Mouse (Mus musculus) small intestine, adult 2 months (tissue): ENCODE data around the gene Fam240a. TPM values are rescaled to one million over a fixed set of nuclear protein-coding genes. Genes with fewer than 3 reads are reported as not detected.

Experiments used
- H3K27ac ChIP-seq: fragments of 200-500 bp; 2 replicates; pipeline ENCODE4 v1.5.1; 2012; ENCODE audit warnings: low read depth, low read length, control low read depth, inconsistent platforms; ENCODE audit not compliant: insufficient read depth
- H3K27me3 ChIP-seq: fragments of 200-500 bp; 2 replicates; pipeline ENCODE4 v1.6.1; 2012; ENCODE audit warnings: mild to moderate bottlenecking, moderate library complexity, low read length, inconsistent platforms; ENCODE audit not compliant: control insufficient read depth, insufficient read depth
- H3K36me3 ChIP-seq: fragments of 200-500 bp; 2 replicates; pipeline ENCODE4 v1.6.1; 2012; ENCODE audit warnings: mild to moderate bottlenecking, low read length, control low read depth, inconsistent platforms; ENCODE audit not compliant: control insufficient read depth, insufficient read depth
- H3K4me1 ChIP-seq: fragments of 200-500 bp; 2 replicates; pipeline ENCODE4 v1.6.1; 2012; ENCODE audit warnings: low read length, inconsistent platforms, mixed read lengths; ENCODE audit not compliant: control insufficient read depth, insufficient read depth, insufficient read length
- H3K4me3 ChIP-seq: fragments of 200-500 bp; 2 replicates; pipeline ENCODE4 v1.5.1; 2012; ENCODE audit warnings: low read depth, mild to moderate bottlenecking, control low read depth, inconsistent platforms, low read length, moderate library complexity
- CTCF ChIP-seq: fragments of 200-500 bp; IDR thresholded peaks from 2 replicates; pipeline ENCODE4 v1.5.1; 2012; ENCODE audit warnings: low read depth, mild to moderate bottlenecking, control low read depth, inconsistent platforms, low read length, moderate library complexity, mixed read lengths; ENCODE audit not compliant: insufficient replicate concordance, insufficient read length; ENCODE audit errors: extremely low read depth
- POLR2A ChIP-seq: fragments of 200-500 bp; IDR thresholded peaks from 2 replicates; pipeline ENCODE4 v1.6.1; 2012; ENCODE audit warnings: low read depth, mild to moderate bottlenecking, control low read depth, inconsistent platforms, low read length, moderate library complexity
- WGBS: fragments of 180-500 bp; shearing (Covaris S2); methylation state at CpG from one replicate; pipeline ENCODE4 v1.1.7; 2018; 5-methylcytosine and 5-hydroxymethylcytosine counted together
- polyA plus RNA-seq: library from polyadenylated mRNA; depleted of rRNA; stranded (reverse); fragments of >200 nt; gene quantifications from 2 replicates; pipeline ENCODE4 v1.2.3, GENCODE M21; 2012

The Fam240a gene
- polyA plus RNA-seq, 1 experiment = not detected

DNA sequence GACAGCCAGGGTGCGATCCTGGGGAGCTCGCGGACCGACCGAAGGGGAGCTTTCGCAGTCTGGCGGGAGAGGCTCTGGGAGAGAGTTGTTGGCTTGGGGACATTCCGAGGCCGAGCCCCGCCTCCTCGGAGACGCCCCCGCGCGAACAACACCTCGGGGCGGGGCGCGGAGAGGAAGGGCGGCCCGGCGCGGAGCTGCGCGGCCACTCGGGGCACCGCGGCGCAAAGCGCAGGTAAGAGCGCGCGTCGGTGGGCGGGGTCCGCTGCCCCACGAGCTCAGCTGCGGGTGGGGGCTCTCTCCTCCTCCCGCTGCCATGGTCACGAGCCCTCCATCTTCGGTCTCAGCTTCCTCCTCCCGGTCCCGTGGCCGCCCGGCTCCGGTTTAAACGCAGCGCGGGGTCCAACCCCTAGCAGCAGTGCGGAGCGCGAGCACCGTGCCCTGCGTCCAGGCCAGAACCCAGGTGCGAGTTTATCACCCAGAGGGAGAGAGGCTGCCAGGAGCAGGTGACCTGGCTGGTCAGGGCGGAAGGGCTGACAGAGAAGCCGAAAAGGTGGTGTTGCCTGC lies 36.6 kb downstream of the Fam240a start, which contains the start of gene Tmie:
Tmie (minus strand) TSS at position 116 of the 564 bp plus-strand sequence.
- H3K27me3 ChIP-seq = no peaks in the 10 kb centered on the region
- no peak for TF ChIP-seq CTCF
- TF ChIP-seq POLR2A = no peak; the same call in 1 of the 2 replicates
- H3K4me1 ChIP-seq = peaks cover 36% of the 10 kb centered on the region
- H3K36me3 ChIP-seq = peaks cover 8% of the 10 kb centered on the region
- H3K27ac ChIP-seq = peak within 1 kb of the TSS; percentile 37
- WGBS = under 1% methylated on average over 57 of the region's 57 CpGs
- H3K4me3 ChIP-seq = peak within 1 kb of the TSS; percentile 84

GRCm38 (mm10) chr9:110879191-110879920 lies 37.3 kb downstream of the Fam240a start, which contains the start of gene Als2cl:
Gene Als2cl, plus strand, starts transcription at chr9:110879870.
- peaks cover 42% of the 10 kb centered on the region for H3K4me1 ChIP-seq
- peaks cover 2% of the 10 kb centered on the region; the same call in 1 of the 2 replicates for H3K36me3 ChIP-seq
- peak within 1 kb of the TSS; percentile 37 for H3K27ac ChIP-seq
- H3K4me3 ChIP-seq = peak within 1 kb of the TSS; percentile 84
- no peaks in the 10 kb centered on the region for H3K27me3 ChIP-seq
- WGBS = 20% methylated on average over 12 of the region's 12 CpGs
- TF ChIP-seq POLR2A = no peak

DNA sequence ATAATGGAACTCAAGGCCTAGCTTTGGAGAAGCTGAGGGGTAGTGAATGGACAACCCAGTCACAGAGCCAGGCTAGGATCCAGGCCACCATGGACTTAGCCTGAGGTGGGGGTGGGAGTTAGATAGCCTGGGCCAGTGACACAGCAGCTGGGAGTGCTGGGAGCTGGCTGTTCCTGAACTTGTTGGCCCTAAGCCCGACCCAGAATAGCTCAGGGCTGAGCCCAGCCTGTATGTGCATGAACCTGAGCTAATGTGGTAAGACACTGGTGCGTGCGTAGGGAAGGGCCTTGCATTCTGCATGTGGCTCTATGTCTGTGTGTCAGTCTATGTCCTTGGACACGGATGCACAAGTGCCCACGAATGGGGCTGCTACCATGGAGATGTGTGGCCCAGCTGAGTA lies 38.8 kb downstream of the Fam240a start:
- H3K27me3 ChIP-seq = peaks cover 3% of the 10 kb centered on the region; the same call in 1 of the 2 replicates
- 60% methylated on average over 5 of the region's 5 CpGs for WGBS
- no peak for TF ChIP-seq CTCF
- no peaks in the 10 kb centered on the region for H3K36me3 ChIP-seq
- H3K27ac ChIP-seq = peak overlapping the region; percentile 46; the same call in 1 of the 2 replicates
- peaks cover 47% of the 10 kb centered on the region for H3K4me1 ChIP-seq
- no peak overlapping the region for H3K4me3 ChIP-seq

- Histone ChIP-seq H3K4me3 (no peak overlapping the region), H3K27me3 (peaks cover 3% of the 10 kb centered on the region; the same call in 1 of the 2 replicates), H3K36me3 (no peaks in the 10 kb centered on the region), H3K27ac (peak overlapping the region; percentile 59; the same call in 1 of the 2 replicates), H3K4me1 (peaks cover 47% of the 10 kb centered on the region)
- TF ChIP-seq CTCF = no peak
- WGBS = 31% methylated on average over 1 of the region's 1 CpGs
These were observed 39.3 kb downstream of the Fam240a start for GRCm38 (mm10) chr9:110877353-110877752.

GRCm38 (mm10) chr9:110875288-110875695 lies 41.4 kb downstream of the Fam240a start:
- Histone ChIP-seq H3K27me3 (peaks cover 3% of the 10 kb centered on the region; the same call in 1 of the 2 replicates), H3K36me3 (no peaks in the 10 kb centered on the region), H3K27ac (peak overlapping the region; percentile 64; the same call in 1 of the 2 replicates), H3K4me3 (no peak overlapping the region), H3K4me1 (peaks cover 39% of the 10 kb centered on the region)
- WGBS = 21% methylated on average over 6 of the region's 6 CpGs
- TF ChIP-seq CTCF (no peak), POLR2A (no peak)

- H3K27me3 ChIP-seq = peaks cover 3% of the 10 kb centered on the region; the same call in 1 of the 2 replicates
- no peak overlapping the region for H3K27ac ChIP-seq
- TF ChIP-seq CTCF = no peak
- TF ChIP-seq POLR2A = no peak
- H3K4me3 ChIP-seq = no peak overlapping the region
- H3K36me3 ChIP-seq = no peaks in the 10 kb centered on the region
- H3K4me1 ChIP-seq = peaks cover 37% of the 10 kb centered on the region
- 47% methylated on average over 3 of the region's 3 CpGs for WGBS
These were observed 41.9 kb downstream of the Fam240a start for GRCm38 (mm10) chr9:110874660-110875191.

DNA sequence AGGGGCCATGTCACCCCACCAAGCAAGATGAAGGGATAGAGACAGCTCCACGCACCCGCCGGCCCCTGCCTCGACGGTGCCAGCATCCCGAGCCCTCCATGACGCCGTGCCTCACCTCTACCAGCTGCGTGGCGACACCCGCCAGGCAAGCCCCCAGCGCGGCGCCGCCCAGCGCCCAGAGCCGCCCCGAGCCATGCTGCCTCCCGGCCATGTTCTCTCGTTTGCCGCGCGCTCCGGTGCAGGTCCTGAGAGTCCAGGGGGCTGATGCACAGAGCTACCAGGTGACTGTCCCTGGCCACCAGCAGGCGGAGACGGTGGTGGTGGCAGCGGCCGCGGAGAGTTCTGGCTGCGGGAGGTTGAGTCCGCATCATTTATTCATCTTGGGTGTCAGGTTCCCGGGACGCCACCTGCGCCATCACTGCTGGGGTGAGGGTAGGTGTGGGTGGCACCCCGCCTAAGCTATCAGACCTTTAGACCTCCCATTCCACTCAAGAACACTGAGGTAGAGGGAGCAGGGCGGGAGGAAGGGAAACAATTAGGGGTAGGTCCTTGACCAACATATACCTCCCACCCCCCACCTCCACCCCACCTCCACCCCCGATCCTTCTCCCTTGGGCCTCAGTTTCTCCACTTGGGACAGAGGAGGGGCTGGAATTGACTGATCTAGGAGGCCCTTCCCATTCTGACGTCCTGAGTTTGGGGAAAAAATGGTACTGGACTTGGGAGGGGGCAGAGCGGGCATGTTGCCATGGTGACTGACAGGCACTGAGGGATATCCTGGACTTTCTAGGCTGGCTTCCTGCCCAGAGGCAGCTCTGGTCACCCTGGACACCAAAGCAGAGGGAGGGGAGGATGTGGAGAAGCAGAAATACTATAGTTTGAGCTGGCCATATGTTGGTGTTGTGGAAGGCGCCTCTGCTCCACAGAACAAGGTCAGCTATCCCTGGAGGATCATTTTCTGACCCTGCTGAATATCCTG lies 42.7 kb downstream of the Fam240a start:
- Histone ChIP-seq H3K27ac (no peak overlapping the region), H3K4me3 (peak overlapping the region; percentile 20), H3K27me3 (peaks cover 3% of the 10 kb centered on the region; the same call in 1 of the 2 replicates), H3K4me1 (peaks cover 34% of the 10 kb centered on the region), H3K36me3 (no peaks in the 10 kb centered on the region)
- TF ChIP-seq POLR2A (no peak), CTCF (no peak)
- 27% methylated on average over 40 of the region's 40 CpGs for WGBS
